Mouse (Mus musculus) embryonic facial prominence, embryonic 11.5 days (tissue): ENCODE measurements around the gene Fyb. TPM values are rescaled to one million over a fixed set of nuclear protein-coding genes. Genes with fewer than 3 reads are reported as not detected.
"Not testable (repeated sequence)": the region's sequence is repeated elsewhere in the genome, so short reads cannot be mapped to it uniquely, and the experiment has no call there.

ENCODE experiments used
- ATAC-seq: fragments of 200-750 bp; cut with Nextera tagmentation; replicated peaks from 2 replicates; pipeline ENCODE4 v1.8.0; 2017; ENCODE audit warnings: low read depth; ENCODE audit not compliant: insufficient number of reproducible peaks, low FRiP score, low TSS enrichment
- DNase-seq: peaks from one replicate; pipeline ENCODE4 v3.0.0-alpha.2; 2015; ENCODE audit warnings: low spot score
- H3K27ac ChIP-seq: fragments of 300-500 bp; sonication (generic); replicated peaks from 2 replicates; pipeline ENCODE4 v1.5.1; 2014; ENCODE audit warnings: mild to moderate bottlenecking, low read depth, low read length, control low read depth
- H3K27me3 ChIP-seq: fragments of 300-500 bp; sonication (generic); 2 replicates; pipeline ENCODE4 v1.6.1; 2014; ENCODE audit warnings: mild to moderate bottlenecking, low read length, moderate library complexity, mixed read lengths; ENCODE audit not compliant: control insufficient read depth, insufficient read depth
- H3K36me3 ChIP-seq: fragments of 300-500 bp; sonication (generic); replicated peaks from 2 replicates; pipeline ENCODE4 v1.6.1; 2014; ENCODE audit warnings: low read depth, mild to moderate bottlenecking, low read length, moderate library complexity, mixed read lengths; ENCODE audit not compliant: control insufficient read depth, insufficient read depth
- H3K4me1 ChIP-seq: fragments of 300-500 bp; sonication (generic); 2 replicates; pipeline ENCODE4 v1.6.1; 2014; ENCODE audit warnings: low read length, mixed read lengths; ENCODE audit not compliant: control insufficient read depth, insufficient read depth
- H3K4me2 ChIP-seq: fragments of 300-500 bp; sonication (generic); 2 replicates; pipeline ENCODE4 v1.6.1; 2014; ENCODE audit warnings: low read depth, mild to moderate bottlenecking, control low read depth, low read length, moderate library complexity
- H3K4me3 ChIP-seq: fragments of 300-500 bp; sonication (generic); 2 replicates; pipeline ENCODE4 v1.5.1; 2014; ENCODE audit warnings: low read depth, low read length, control low read depth
- H3K9ac ChIP-seq: fragments of 300-500 bp; sonication (generic); replicated peaks from 2 replicates; pipeline ENCODE4 v1.6.1; 2014; ENCODE audit warnings: mild to moderate bottlenecking, control low read depth, low read length
- H3K9me3 ChIP-seq: fragments of 300-500 bp; sonication (generic); replicated peaks from 2 replicates; pipeline ENCODE4 v1.6.1; 2016; ENCODE audit warnings: mild to moderate bottlenecking, low read length, inconsistent platforms, mixed read lengths; ENCODE audit not compliant: control insufficient read depth
- WGBS: fragments of 180-500 bp; shearing (Covaris S2); extraction: QIAGEN DNeasy Blood & Tissue Kit; methylation state at CpG from one replicate; pipeline ENCODE4 v1.1.7; 2014; 5-methylcytosine and 5-hydroxymethylcytosine counted together
- polyA plus RNA-seq: library from polyadenylated mRNA; unstranded; fragments of >200 nt; fragmentation: Nextera tagmentation; extraction: Ambion mirVana; gene quantifications from 2 replicates; pipeline ENCODE4 v1.2.1, GENCODE M21; 2014

The Fyb gene
- polyA plus RNA-seq, 1 experiment from 2014 or later: 2.8 TPM

GRCm38 (mm10) chr15:6574283-6574960 lies 51.8 kb downstream of the Fyb start:
- Histone ChIP-seq H3K27ac (no peak overlapping the region), H3K36me3 (no peaks in the 10 kb centered on the region), H3K4me3 (no peak overlapping the region), H3K27me3 (no peaks in the 10 kb centered on the region), H3K4me1 (no peaks in the 10 kb centered on the region), H3K4me2 (no peak overlapping the region), H3K9ac (no peak overlapping the region), H3K9me3 (no peaks in the 10 kb centered on the region)
- ATAC-seq: no peak
- WGBS: 45% methylated on average over 5 of the region's 5 CpGs
- DNase-seq: no peak

DNA sequence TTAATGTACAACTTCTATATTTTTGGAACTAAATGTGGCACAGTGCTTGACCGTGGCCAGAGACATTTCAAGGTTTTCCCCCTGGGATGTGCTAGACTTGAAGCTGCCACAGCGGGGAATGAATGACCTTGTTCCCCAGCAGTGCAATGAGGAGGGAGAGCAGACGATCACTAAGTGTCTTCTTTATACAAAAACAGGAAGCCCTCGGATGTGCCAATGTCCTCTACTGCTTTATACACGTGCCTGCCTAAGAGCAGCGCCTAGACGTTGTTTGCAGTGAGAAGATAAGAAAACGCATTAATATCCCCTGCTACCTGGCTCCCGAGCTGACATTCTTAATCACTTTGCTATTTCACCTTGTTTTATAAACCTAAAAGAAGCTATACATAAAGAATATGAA lies 55.3 kb downstream of the Fyb start:
- Histone ChIP-seq H3K4me3 (no peak overlapping the region), H3K9me3 (no peaks in the 10 kb centered on the region)

GRCm38 (mm10) chr15:6578654-6579053 lies 56.0 kb downstream of the Fyb start:
- no peak overlapping the region for H3K9ac ChIP-seq
- no peaks in the 10 kb centered on the region for H3K4me1 ChIP-seq
- H3K9me3 ChIP-seq: no peaks in the 10 kb centered on the region
- ATAC-seq (no peak), DNase-seq (no peak)
- H3K27ac ChIP-seq: no peak overlapping the region
- no peak overlapping the region for H3K4me3 ChIP-seq
- H3K36me3 ChIP-seq: no peaks in the 10 kb centered on the region
- H3K4me2 ChIP-seq: no peak overlapping the region
- WGBS: 75% methylated on average over 2 of the region's 2 CpGs
- H3K27me3 ChIP-seq: no peaks in the 10 kb centered on the region

More for the DNA sequence above, 55.3 kb downstream of the Fyb start:
- no peak overlapping the region for H3K27ac ChIP-seq
- no peaks in the 10 kb centered on the region for H3K27me3 ChIP-seq
- H3K4me2 ChIP-seq: no peak overlapping the region
- no peak overlapping the region for H3K9ac ChIP-seq
- no peaks in the 10 kb centered on the region for H3K36me3 ChIP-seq
- no peak for ATAC-seq
- 69% methylated on average over 9 of the region's 9 CpGs for WGBS
- H3K4me1 ChIP-seq: no peaks in the 10 kb centered on the region
- no peak for DNase-seq

DNA sequence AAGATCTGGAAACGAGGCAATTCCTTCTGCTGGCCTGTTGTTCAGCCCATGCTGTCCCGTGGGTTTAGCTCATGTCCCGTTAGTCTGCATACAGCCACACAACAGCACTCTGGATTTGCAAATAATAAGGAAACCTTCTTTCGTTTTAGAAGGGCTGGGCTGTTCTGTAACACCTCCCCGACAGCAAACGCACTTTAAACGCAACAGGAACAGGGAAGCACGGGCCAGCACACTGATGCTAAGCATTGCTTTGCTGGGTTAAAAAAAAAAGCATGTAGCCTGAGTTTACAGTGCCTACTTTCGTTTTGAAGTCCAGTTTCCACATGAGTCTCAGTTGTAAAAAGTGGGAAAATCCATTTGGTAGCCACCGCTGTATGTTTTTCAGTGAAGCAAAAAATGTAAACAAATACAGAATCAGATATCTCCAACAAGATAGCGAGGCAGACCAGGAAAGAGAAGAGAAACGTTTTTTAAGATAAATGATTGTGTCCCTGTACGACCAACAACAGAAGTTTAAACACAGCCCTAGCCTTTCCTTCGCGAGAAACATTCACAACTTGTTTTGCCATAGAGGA lies 56.6 kb downstream of the Fyb start:
- no peaks in the 10 kb centered on the region for H3K27me3 ChIP-seq
- H3K4me3 ChIP-seq: no peak overlapping the region
- ATAC-seq (no peak), DNase-seq (no peak)
- 82% methylated on average over 15 of the region's 15 CpGs for WGBS
- H3K4me1 ChIP-seq: no peaks in the 10 kb centered on the region
- H3K4me2 ChIP-seq: no peak overlapping the region
- H3K27ac ChIP-seq: no peak overlapping the region
- no peak overlapping the region for H3K9ac ChIP-seq
- H3K9me3 ChIP-seq: no peaks in the 10 kb centered on the region
- no peaks in the 10 kb centered on the region for H3K36me3 ChIP-seq

DNA sequence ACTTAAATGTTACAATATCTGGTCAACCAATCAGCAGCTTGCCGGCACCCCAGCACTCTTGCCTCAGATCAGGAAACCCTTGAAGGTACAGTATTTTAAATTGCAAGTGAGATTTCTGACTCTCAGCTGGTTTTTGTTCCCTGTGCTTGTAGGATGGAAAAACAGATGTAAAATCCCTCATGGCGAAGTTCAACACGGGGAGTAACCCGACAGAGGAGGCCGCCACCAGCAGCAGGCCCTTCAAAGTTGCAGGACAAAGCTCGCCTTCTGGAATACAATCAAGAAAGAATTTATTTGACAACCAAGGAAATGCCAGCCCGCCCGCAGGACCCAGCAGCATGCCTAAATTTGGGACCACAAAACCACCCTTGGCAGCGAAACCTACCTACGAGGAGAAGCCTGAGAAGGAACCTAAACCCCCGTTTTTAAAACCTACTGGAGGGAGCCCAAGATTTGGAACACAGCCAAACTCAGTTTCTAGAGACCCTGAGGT lies 57.2 kb downstream of the Fyb start:
- Histone ChIP-seq H3K4me1 (no peaks in the 10 kb centered on the region), H3K4me3 (no peak overlapping the region), H3K9me3 (no peaks in the 10 kb centered on the region), H3K36me3 (no peaks in the 10 kb centered on the region), H3K27ac (no peak overlapping the region), H3K9ac (no peak overlapping the region), H3K4me2 (no peak overlapping the region), H3K27me3 (no peaks in the 10 kb centered on the region)
- 86% methylated on average over 11 of the region's 11 CpGs for WGBS
- DNase-seq (no peak), ATAC-seq (no peak)

DNA sequence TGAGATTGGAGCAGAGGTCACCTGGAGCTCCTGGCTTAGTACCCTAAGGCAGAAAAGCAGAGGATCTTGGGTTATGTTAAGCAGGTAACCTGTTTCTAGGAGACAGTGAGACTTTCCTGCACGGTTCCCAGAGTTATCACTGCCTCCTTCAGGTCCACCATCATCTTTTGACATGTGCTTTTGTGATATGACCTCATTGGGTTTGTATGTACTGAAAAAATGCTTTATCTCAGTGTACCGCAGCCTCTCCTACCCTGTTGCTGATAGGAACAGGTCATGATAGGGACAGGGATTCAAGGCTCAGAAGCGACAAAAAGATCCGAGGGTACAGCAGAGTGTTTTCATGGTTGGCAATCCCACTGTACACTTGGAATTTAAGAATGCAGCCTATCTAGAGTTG lies 62.0 kb downstream of the Fyb start:
- H3K36me3 ChIP-seq: no peaks in the 10 kb centered on the region
- H3K9ac ChIP-seq: no peak overlapping the region
- WGBS: 90% methylated on average over 4 of the region's 4 CpGs
- no peak overlapping the region for H3K4me2 ChIP-seq
- DNase-seq (no peak), ATAC-seq (no peak)
- H3K4me3 ChIP-seq: no peak overlapping the region
- H3K4me1 ChIP-seq: no peaks in the 10 kb centered on the region
- H3K27me3 ChIP-seq: no peaks in the 10 kb centered on the region
- no peak overlapping the region for H3K27ac ChIP-seq
- H3K9me3 ChIP-seq: no peaks in the 10 kb centered on the region

- H3K4me1 ChIP-seq, H3K9ac ChIP-seq, H3K27ac ChIP-seq, H3K4me2 ChIP-seq, H3K36me3 ChIP-seq, H3K27me3 ChIP-seq, H3K4me3 ChIP-seq, H3K9me3 ChIP-seq, DNase-seq, ATAC-seq: not testable (repeated sequence)
- WGBS: 90% methylated on average over 7 of the region's 7 CpGs
Measured at GRCm38 (mm10) chr15:6586351-6586750, 63.7 kb downstream of the Fyb start.

- ATAC-seq (no peak), DNase-seq (no peak)
- no peak overlapping the region for H3K9ac ChIP-seq
- WGBS: 59% methylated on average over 3 of the region's 3 CpGs
- no peak overlapping the region for H3K4me3 ChIP-seq
- no peaks in the 10 kb centered on the region for H3K9me3 ChIP-seq
- H3K27ac ChIP-seq: no peak overlapping the region
- H3K36me3 ChIP-seq: no peaks in the 10 kb centered on the region
- no peaks in the 10 kb centered on the region for H3K27me3 ChIP-seq
- H3K4me1 ChIP-seq: no peaks in the 10 kb centered on the region
- no peak overlapping the region for H3K4me2 ChIP-seq
Measured at GRCm38 (mm10) chr15:6587526-6587925, 64.9 kb downstream of the Fyb start.
